Mouse (Mus musculus) lung, embryonic 14.5 days (tissue): ENCODE data around the gene Itgb3. TPM values are rescaled to one million over a fixed set of nuclear protein-coding genes. Genes with fewer than 3 reads are reported as not detected.
A peak's percentile ranks its signal among the peaks of the same experiment; 100 is the strongest.

Experiments used
- ATAC-seq: fragments of 200-750 bp; cut with Nextera tagmentation; 2 replicates; pipeline ENCODE4 v1.8.0; 2017; ENCODE audit warnings: mild to moderate bottlenecking, moderate TSS enrichment, moderate library complexity; ENCODE audit not compliant: insufficient read depth
- DNase-seq: peaks from one replicate; pipeline ENCODE4 v3.0.0-alpha.2; 2015
- H3K27ac ChIP-seq: fragments of 300-500 bp; sonication (generic); 2 replicates; pipeline ENCODE4 v1.5.1; 2014; ENCODE audit warnings: low read depth, mild to moderate bottlenecking, moderate library complexity
- H3K27me3 ChIP-seq: fragments of 300-500 bp; sonication (generic); 2 replicates; pipeline ENCODE4 v1.6.1; 2014; ENCODE audit warnings: low read length, control low read depth; ENCODE audit not compliant: insufficient read depth
- H3K36me3 ChIP-seq: fragments of 300-500 bp; sonication (generic); 2 replicates; pipeline ENCODE4 v1.6.1; 2014; ENCODE audit warnings: control low read depth; ENCODE audit not compliant: insufficient read depth
- H3K4me1 ChIP-seq: fragments of 300-500 bp; sonication (generic); 2 replicates; pipeline ENCODE4 v1.6.1; 2014; ENCODE audit warnings: antibody characterized with exemption, control low read depth; ENCODE audit not compliant: insufficient read depth
- H3K4me2 ChIP-seq: fragments of 300-500 bp; sonication (generic); 2 replicates; pipeline ENCODE4 v1.6.1; 2014; ENCODE audit warnings: mild to moderate bottlenecking
- H3K4me3 ChIP-seq: fragments of 300-500 bp; sonication (generic); 2 replicates; pipeline ENCODE4 v1.5.1; 2014; ENCODE audit warnings: low read depth, low read length
- H3K9ac ChIP-seq: fragments of 300-500 bp; sonication (generic); 2 replicates; pipeline ENCODE4 v1.6.1; 2014
- H3K9me3 ChIP-seq: fragments of 300-500 bp; sonication (generic); 2 replicates; pipeline ENCODE4 v1.6.1; 2016; ENCODE audit warnings: low read depth, low read length, control low read depth
- CTCF ChIP-seq: IDR thresholded peaks from 2 replicates; pipeline ENCODE4 v1.5.1; 2016; ENCODE audit warnings: antibody characterized with exemption, low read depth
- WGBS: fragments of 180-500 bp; shearing (Covaris S2); extraction: QIAGEN DNeasy Blood & Tissue Kit; methylation state at CpG from one replicate; pipeline ENCODE4 v1.1.7; 2014; 5-methylcytosine and 5-hydroxymethylcytosine counted together
- polyA plus RNA-seq: library from polyadenylated mRNA; unstranded; fragments of >200 nt; fragmentation: Nextera tagmentation; extraction: Ambion mirVana; gene quantifications from 2 replicates; pipeline ENCODE4 v1.2.1, GENCODE M21; 2014

Itgb3 gene
- polyA plus RNA-seq, 1 experiment from 2014 or later: 2.1 TPM

GRCm38 (mm10) chr11:104609033-104609684 is 1.4 kb downstream of the Itgb3 start:
- Histone ChIP-seq H3K36me3 (no peaks in the 10 kb centered on the region), H3K4me1 (peaks cover 9% of the 10 kb centered on the region; the same call in 1 of the 2 replicates), H3K27ac (no peak overlapping the region), H3K9ac (no peak overlapping the region), H3K9me3 (no peaks in the 10 kb centered on the region), H3K27me3 (0 out of 2 replicates have a peak, but pooled peaks cover 8% of the 10 kb centered on the region), H3K4me3 (no peak overlapping the region; the same call in 1 of the 2 replicates), H3K4me2 (peak overlapping the region; percentile 89; the same call in 1 of the 2 replicates)
- DNase-seq: no peak
- no peak for ATAC-seq
- WGBS: 62% methylated on average over 6 of the region's 6 CpGs
- no peak for TF ChIP-seq CTCF

GRCm38 (mm10) chr11:104609733-104610132 is 1.9 kb downstream of the Itgb3 start:
- H3K27ac ChIP-seq: no peak overlapping the region
- WGBS: 61% methylated on average over 4 of the region's 4 CpGs
- H3K4me3 ChIP-seq: no peak overlapping the region
- DNase-seq (no peak), ATAC-seq (no peak)
- TF ChIP-seq CTCF: no peak
- H3K9me3 ChIP-seq: no peaks in the 10 kb centered on the region
- no peak overlapping the region for H3K9ac ChIP-seq
- 0 out of 2 replicates have a peak, but pooled peaks cover 8% of the 10 kb centered on the region for H3K27me3 ChIP-seq
- H3K4me2 ChIP-seq: no peak overlapping the region
- peaks cover 9% of the 10 kb centered on the region; the same call in 1 of the 2 replicates for H3K4me1 ChIP-seq
- H3K36me3 ChIP-seq: no peaks in the 10 kb centered on the region

DNA sequence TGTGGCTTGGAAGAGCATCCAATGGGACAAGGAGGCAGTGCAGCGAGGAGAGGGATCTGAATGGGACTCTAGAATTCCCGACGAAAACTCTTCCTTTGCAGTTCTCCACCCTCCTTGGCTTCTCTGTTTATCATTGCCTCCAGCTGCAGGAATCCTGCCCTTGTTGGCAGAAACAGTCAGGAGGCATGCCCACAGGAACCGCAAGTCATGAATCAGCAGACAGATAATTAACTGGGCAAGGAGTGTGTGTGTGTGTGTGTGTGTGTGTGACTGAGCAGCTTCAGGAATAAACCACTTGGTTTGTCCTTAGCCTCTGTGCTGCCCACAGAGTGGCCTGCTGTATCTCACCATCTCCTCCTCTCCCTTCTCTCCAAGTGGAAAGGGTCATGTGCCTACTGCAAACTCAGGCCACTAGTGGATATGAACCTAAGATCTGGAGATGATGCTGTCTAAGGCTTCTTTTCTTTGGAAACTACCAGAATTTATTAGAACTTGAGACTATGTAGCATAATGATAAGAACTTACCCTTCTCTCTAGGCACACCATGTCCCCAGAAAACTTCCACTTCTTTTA is 3.9 kb downstream of the Itgb3 start:
- Histone ChIP-seq H3K9ac (no peak overlapping the region), H3K4me2 (no peak overlapping the region), H3K27me3 (0 out of 2 replicates have a peak, but pooled peaks cover 8% of the 10 kb centered on the region), H3K4me3 (no peak overlapping the region), H3K36me3 (no peaks in the 10 kb centered on the region), H3K27ac (no peak overlapping the region), H3K9me3 (no peaks in the 10 kb centered on the region), H3K4me1 (peaks cover 9% of the 10 kb centered on the region; the same call in 1 of the 2 replicates)
- no peak for TF ChIP-seq CTCF
- 22% methylated on average over 4 of the region's 4 CpGs for WGBS
- DNase-seq (no peak), ATAC-seq (no peak)

DNA sequence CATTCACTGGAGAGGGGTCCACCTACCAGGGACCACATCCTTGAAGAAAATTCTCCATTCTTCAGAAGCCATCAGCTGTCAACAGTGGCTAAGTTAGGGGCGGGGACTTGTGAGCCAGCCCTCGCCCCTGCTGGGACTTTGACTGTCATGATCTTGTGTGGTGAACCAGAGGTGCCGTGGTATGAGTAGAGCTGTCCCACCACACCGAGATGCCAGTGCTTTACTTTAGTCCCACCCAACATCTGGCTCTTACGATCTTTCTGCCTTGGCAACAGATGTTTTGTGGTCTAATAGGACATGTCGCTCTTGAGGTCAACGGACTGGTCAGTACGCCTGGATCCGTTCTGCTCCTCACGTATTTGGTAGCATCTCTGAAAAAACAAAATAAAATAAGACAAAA is 5.8 kb downstream of the Itgb3 start:
- 73% methylated on average over 10 of the region's 10 CpGs for WGBS
- Histone ChIP-seq H3K9me3 (no peaks in the 10 kb centered on the region), H3K36me3 (no peaks in the 10 kb centered on the region), H3K27ac (no peak overlapping the region), H3K4me1 (peaks cover under 1% of the 10 kb centered on the region; the same call in 1 of the 2 replicates), H3K4me3 (no peak overlapping the region), H3K27me3 (0 out of 2 replicates have a peak, but pooled peaks cover 8% of the 10 kb centered on the region), H3K9ac (no peak overlapping the region), H3K4me2 (no peak overlapping the region)
- DNase-seq (no peak), ATAC-seq (no peak)
- no peak for TF ChIP-seq CTCF

GRCm38 (mm10) chr11:104614130-104614529 is 6.3 kb downstream of the Itgb3 start:
- Histone ChIP-seq H3K4me3 (no peak overlapping the region), H3K9ac (no peak overlapping the region), H3K4me1 (no peaks in the 10 kb centered on the region), H3K36me3 (no peaks in the 10 kb centered on the region), H3K4me2 (no peak overlapping the region), H3K9me3 (no peaks in the 10 kb centered on the region), H3K27ac (no peak overlapping the region), H3K27me3 (0 out of 2 replicates have a peak, but pooled peaks cover 4% of the 10 kb centered on the region)
- 62% methylated on average over 2 of the region's 2 CpGs for WGBS
- DNase-seq (no peak), ATAC-seq (no peak)
- no peak for TF ChIP-seq CTCF

DNA sequence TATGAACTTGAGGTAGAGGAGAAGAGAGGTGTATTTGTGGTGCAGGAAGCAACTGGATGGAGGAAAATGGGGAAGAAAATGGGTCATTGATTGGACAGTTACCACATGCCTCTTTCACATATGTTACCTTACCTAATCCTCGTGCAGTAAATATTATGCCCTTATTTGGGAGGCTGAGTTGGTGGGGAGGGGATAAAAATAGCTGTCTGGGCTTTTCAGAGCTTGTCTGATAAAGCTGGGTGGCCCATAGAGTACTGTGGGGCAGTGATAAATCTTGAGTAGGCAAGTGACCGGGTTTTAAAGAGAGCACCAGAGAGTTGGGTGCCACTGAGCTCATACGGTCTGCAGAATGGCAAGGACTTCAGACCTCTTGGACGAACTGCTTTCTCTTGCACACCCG is 8.4 kb downstream of the Itgb3 start:
- no peaks in the 10 kb centered on the region for H3K4me1 ChIP-seq
- WGBS: 53% methylated on average over 5 of the region's 5 CpGs

GRCm38 (mm10) chr11:104618638-104619076 is 10.9 kb downstream of the Itgb3 start:
- no peaks in the 10 kb centered on the region for H3K27me3 ChIP-seq
- H3K9ac ChIP-seq: no peak overlapping the region
- H3K36me3 ChIP-seq: no peaks in the 10 kb centered on the region
- no peak for DNase-seq
- ATAC-seq: no peak
- TF ChIP-seq CTCF: no peak
- no peak overlapping the region for H3K27ac ChIP-seq
- H3K4me2 ChIP-seq: no peak overlapping the region
- no peaks in the 10 kb centered on the region for H3K9me3 ChIP-seq
- WGBS: 53% methylated on average over 6 of the region's 6 CpGs
- H3K4me1 ChIP-seq: no peaks in the 10 kb centered on the region
- no peak overlapping the region for H3K4me3 ChIP-seq

More for the DNA sequence above, 8.4 kb downstream of the Itgb3 start:
- H3K9ac ChIP-seq: no peak overlapping the region
- no peak overlapping the region for H3K4me3 ChIP-seq
- H3K36me3 ChIP-seq: no peaks in the 10 kb centered on the region
- no peak overlapping the region for H3K27ac ChIP-seq
- no peak for TF ChIP-seq CTCF
- ATAC-seq (no peak), DNase-seq (no peak)
- no peaks in the 10 kb centered on the region for H3K9me3 ChIP-seq
- no peaks in the 10 kb centered on the region for H3K27me3 ChIP-seq
- no peak overlapping the region for H3K4me2 ChIP-seq
